33 mouse cellular contexts compared by ENCODE assay signal in the genomic region with DNA sequence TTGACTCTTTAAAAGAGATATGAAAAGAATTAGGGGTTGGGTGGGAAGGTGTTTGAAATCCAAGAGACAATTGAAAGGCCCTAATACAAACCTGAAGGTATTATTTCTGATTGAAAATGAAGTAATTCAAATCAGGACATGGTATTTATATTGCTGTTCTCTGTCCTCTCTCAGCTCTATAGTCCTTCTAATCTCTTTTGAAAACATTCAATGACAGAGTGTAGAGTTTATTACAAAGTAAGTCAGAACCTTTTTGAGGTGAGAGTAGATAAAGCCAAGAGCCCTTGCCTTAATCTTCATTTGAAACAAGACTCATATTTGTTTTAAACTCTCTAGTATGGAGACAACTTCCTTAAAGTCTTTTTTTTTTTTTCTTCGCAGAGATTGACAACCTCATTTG.
"Had no signal": no experiment of that assay in that cellular context is flagged by ENCODE, and none has a peak within 500 bp of the region (broad histone marks: within the 10 kb centered on the region; RNA-seq: fewer than 3 reads in every experiment).

No protein-coding gene starts in this region.

- H3K4me1 ChIP-seq: heart, embryonic 10.5 days; heart, embryonic 12.5 days; heart, embryonic 13.5 days; heart, embryonic 15.5 days; hindbrain, embryonic 10.5 days; hindbrain, embryonic 12.5 days; hindbrain, embryonic 13.5 days; hindbrain, embryonic 15.5 days; kidney, embryonic 15.5 days had no signal

- DNase-seq: heart, postnatal 10 days; heart, postnatal 14 days; heart, postnatal 36 days; heart, postnatal 4 days; kidney, adult 11 months; kidney, adult 18-20 months; kidney, adult 2 months; kidney, adult 8-10 months; kidney, adult 9 months; kidney, postnatal 10 days; kidney, postnatal 14 days; kidney, postnatal 25 days; kidney, postnatal 36 days; kidney, postnatal 4 days; layer of hippocampus, adult 9-11 months; layer of hippocampus, postnatal 36 days had no signal

- H3K36me3 ChIP-seq: heart, embryonic 10.5 days; heart, embryonic 12.5 days; heart, embryonic 13.5 days; heart, embryonic 15.5 days; hindbrain, embryonic 10.5 days; hindbrain, embryonic 12.5 days; hindbrain, embryonic 13.5 days; hindbrain, embryonic 15.5 days; kidney, embryonic 15.5 days had no signal

- H3K4me2 ChIP-seq: heart, embryonic 11.5 days; heart, embryonic 12.5 days; heart, embryonic 13.5 days; heart, embryonic 15.5 days; hindbrain, embryonic 12.5 days; hindbrain, embryonic 13.5 days; hindbrain, embryonic 14.5 days; hindbrain, embryonic 15.5 days; kidney, embryonic 15.5 days had no signal

- H3K4me3 ChIP-seq: heart, embryonic 10.5 days; heart, embryonic 12.5 days; heart, embryonic 13.5 days; heart, embryonic 15.5 days; hindbrain, embryonic 10.5 days; hindbrain, embryonic 12.5 days; hindbrain, embryonic 13.5 days; hindbrain, embryonic 15.5 days; kidney, embryonic 15.5 days; layer of hippocampus, adult 2 months; left cerebral cortex, adult 2 months had no signal

- H3K9ac ChIP-seq: heart, embryonic 12.5 days; heart, embryonic 13.5 days; heart, embryonic 15.5 days; hindbrain, embryonic 12.5 days; hindbrain, embryonic 13.5 days; hindbrain, embryonic 14.5 days; hindbrain, embryonic 15.5 days; kidney, embryonic 15.5 days had no signal

- ATAC-seq: hindbrain, embryonic 16.5 days; hindbrain, postnatal 0 days; inflammation-experienced regulatory T-cells, adult 6 months had no signal

- H3K27ac ChIP-seq: heart, embryonic 10.5 days; heart, embryonic 13.5 days; heart, embryonic 15.5 days; hindbrain, embryonic 10.5 days; hindbrain, embryonic 12.5 days; hindbrain, embryonic 13.5 days; hindbrain, embryonic 14.5 days; hindbrain, embryonic 15.5 days; hindbrain, postnatal 0 days; kidney, embryonic 15.5 days; kidney, postnatal 0 days; layer of hippocampus, adult 2 months; left cerebral cortex, adult 2 months had no signal

- H3K9me3 ChIP-seq: heart, embryonic 10.5 days; heart, embryonic 13.5 days; heart, embryonic 15.5 days; hindbrain, embryonic 10.5 days; hindbrain, embryonic 12.5 days; hindbrain, embryonic 13.5 days; hindbrain, embryonic 15.5 days; kidney, embryonic 15.5 days had no signal

- H3K27me3 ChIP-seq: heart, embryonic 12.5 days; heart, embryonic 13.5 days; heart, embryonic 15.5 days; hindbrain, embryonic 12.5 days; hindbrain, embryonic 13.5 days; hindbrain, embryonic 15.5 days; kidney, embryonic 15.5 days had no signal
